Mouse (Mus musculus): ENCODE results near the gene Acsbg1.

DNA sequence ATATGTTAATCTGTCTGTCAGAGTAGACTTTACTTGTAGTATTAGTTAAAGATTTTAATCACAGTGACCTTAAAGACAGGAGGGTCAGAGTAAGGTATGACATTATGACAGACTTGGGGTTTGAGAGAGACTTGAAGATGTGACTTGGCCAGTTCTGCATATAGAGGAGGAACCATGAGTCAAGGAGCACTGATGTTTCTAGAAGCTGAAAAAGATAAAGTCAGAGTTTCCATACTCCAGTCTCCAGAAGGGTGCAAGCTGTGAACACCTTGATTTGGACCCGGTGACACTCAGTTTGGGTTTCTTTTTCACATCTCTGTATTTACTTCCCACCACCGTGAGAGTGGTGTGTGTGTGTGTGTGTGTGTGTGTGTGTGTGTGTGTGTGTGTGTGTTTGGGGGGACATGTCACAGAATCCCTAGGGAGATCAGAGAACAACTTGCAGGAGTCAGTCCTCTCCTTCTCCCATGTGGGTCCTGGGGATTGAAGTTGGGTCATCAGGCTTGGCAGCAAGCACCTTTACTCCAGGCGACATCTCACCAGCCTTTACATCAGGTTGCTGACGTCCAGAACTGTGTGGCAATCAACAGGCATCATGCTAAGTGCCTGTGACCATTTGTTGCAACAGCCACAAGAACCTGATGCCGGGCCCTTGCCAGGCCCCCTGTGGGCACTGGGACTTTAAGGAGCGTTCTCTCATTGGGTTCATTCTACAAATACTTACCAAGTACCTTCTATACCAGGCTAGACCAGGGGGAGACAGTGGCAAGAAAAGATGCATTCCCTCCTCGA, 22.3 kb upstream of the Acsbg1 start:
- TF ChIP-seq GATA1 (IDR thresholded peaks at IDR 0.05; ENCODE audit: borderline replicate concordance, low read length) = no peak
- TF ChIP-seq FLI1 (IDR thresholded peaks at IDR 0.05; ENCODE audit: low read length) = no peak

Data from megakaryocyte, embryonic 14.5 days (primary cell).